Mouse (Mus musculus) liver, postnatal 0 days (tissue): ENCODE measurements around the gene Plekhg1. TPM values are rescaled to one million over a fixed set of nuclear protein-coding genes. Genes with fewer than 3 reads are reported as not detected.
A peak's percentile ranks its signal among the peaks of the same experiment; 100 is the strongest.

Source experiments
- ATAC-seq: fragments of 200-750 bp; cut with Nextera tagmentation; 2 replicates; pipeline ENCODE4 v1.8.0; 2017; ENCODE audit warnings: mild to moderate bottlenecking, moderate library complexity
- DNase-seq: peaks from one replicate; pipeline ENCODE4 v3.0.0-alpha.2; 2016
- H3K27ac ChIP-seq: fragments of 300-500 bp; sonication (generic); 2 replicates; pipeline ENCODE4 v1.5.1; 2014; ENCODE audit warnings: antibody characterized with exemption, moderate library complexity, mild to moderate bottlenecking, low read depth
- H3K27me3 ChIP-seq: fragments of 300-500 bp; sonication (generic); 2 replicates; pipeline ENCODE4 v1.6.1; 2014; ENCODE audit warnings: low read length, control low read depth, mixed read lengths; ENCODE audit not compliant: insufficient read depth
- H3K36me3 ChIP-seq: fragments of 300-500 bp; sonication (generic); replicated peaks from 2 replicates; pipeline ENCODE4 v1.6.1; 2014; ENCODE audit warnings: mild to moderate bottlenecking, control low read depth, low read length, moderate library complexity, mixed read lengths; ENCODE audit not compliant: insufficient read depth
- H3K4me1 ChIP-seq: fragments of 300-500 bp; sonication (generic); 2 replicates; pipeline ENCODE4 v1.6.1; 2014; ENCODE audit warnings: antibody characterized with exemption, mild to moderate bottlenecking, control low read depth; ENCODE audit not compliant: insufficient read depth
- H3K4me2 ChIP-seq: fragments of 300-500 bp; sonication (generic); 2 replicates; pipeline ENCODE4 v1.6.1; 2014; ENCODE audit warnings: low read depth, mild to moderate bottlenecking, low read length, moderate library complexity, mixed read lengths
- H3K4me3 ChIP-seq: fragments of 300-500 bp; sonication (generic); 2 replicates; pipeline ENCODE4 v1.5.1; 2014; ENCODE audit warnings: low read depth, low read length
- H3K9ac ChIP-seq: fragments of 300-500 bp; sonication (generic); replicated peaks from 2 replicates; pipeline ENCODE4 v1.6.1; 2014; ENCODE audit warnings: mild to moderate bottlenecking, moderate library complexity
- H3K9me3 ChIP-seq: fragments of 300-500 bp; sonication (generic); 2 replicates; pipeline ENCODE4 v1.6.1; 2016; ENCODE audit warnings: mild to moderate bottlenecking, control low read depth, low read length, mixed read lengths
- CTCF ChIP-seq: sonication (generic); IDR thresholded peaks from 2 replicates; pipeline ENCODE4 v1.5.1; 2016; ENCODE audit warnings: antibody characterized with exemption, low read depth
- EP300 ChIP-seq: IDR thresholded peaks from 2 replicates; pipeline ENCODE4 v1.6.1; 2016; ENCODE audit warnings: antibody characterized with exemption, low read depth, mild to moderate bottlenecking
- WGBS: fragments of 180-500 bp; shearing (Covaris S2); extraction: QIAGEN DNeasy Blood & Tissue Kit; methylation state at CpG from one replicate; pipeline ENCODE4 v1.1.7; 2014; ENCODE audit not compliant: insufficient replicate concordance; 5-methylcytosine and 5-hydroxymethylcytosine counted together
- polyA plus RNA-seq: library from polyadenylated mRNA; unstranded; fragments of >200 nt; fragmentation: Nextera tagmentation; extraction: Ambion mirVana; gene quantifications from 2 replicates; pipeline ENCODE4 v1.2.1, GENCODE M21; 2015

The Plekhg1 gene
- polyA plus RNA-seq, 1 experiment from 2014 or later: 1.7 TPM

GRCm38 (mm10) chr10:3737034-3737433, 3.1 kb upstream of the Plekhg1 start:
- ATAC-seq (no peak), DNase-seq (no peak)
- Histone ChIP-seq H3K4me3 (no peak overlapping the region), H3K4me2 (no peak overlapping the region), H3K9ac (no peak overlapping the region), H3K36me3 (no peaks in the 10 kb centered on the region), H3K27ac (no peak overlapping the region), H3K4me1 (no peaks in the 10 kb centered on the region), H3K27me3 (no peaks in the 10 kb centered on the region; the same call in 1 of the 2 replicates), H3K9me3 (no peaks in the 10 kb centered on the region)
- TF ChIP-seq EP300: no peak
- no peak for TF ChIP-seq CTCF
- WGBS: 64% methylated on average over 3 of the region's 3 CpGs

- H3K27me3 ChIP-seq: no peaks in the 10 kb centered on the region; the same call in 1 of the 2 replicates
- peak; percentile 42 for DNase-seq
- H3K27ac ChIP-seq: peak overlapping the region; percentile 75
- 1% methylated on average over 35 of the region's 47 CpGs for whole genome bisulfite sequencing
- peak overlapping the region; percentile 62 for H3K4me3 ChIP-seq
- H3K9me3 ChIP-seq: no peaks in the 10 kb centered on the region
- ATAC-seq: peak; percentile 78
- no peaks in the 10 kb centered on the region for H3K36me3 ChIP-seq
- TF ChIP-seq EP300 (no peak), CTCF (peak; percentile 73)
- peak overlapping the region; percentile 90 for H3K4me2 ChIP-seq
- peak overlapping the region; percentile 60 for H3K9ac ChIP-seq
- H3K4me1 ChIP-seq: no peaks in the 10 kb centered on the region
Observed at GRCm38 (mm10) chr10:3740504-3741388, 582 bp downstream of the Plekhg1 start.

- TF ChIP-seq CTCF (no peak), EP300 (no peak)
- ATAC-seq: no peak
- no peaks in the 10 kb centered on the region for H3K9me3 ChIP-seq
- H3K4me1 ChIP-seq: no peaks in the 10 kb centered on the region
- no peak overlapping the region for H3K4me3 ChIP-seq
- no peak overlapping the region for H3K27ac ChIP-seq
- DNase-seq: no peak
- no peaks in the 10 kb centered on the region for H3K36me3 ChIP-seq
- H3K4me2 ChIP-seq: peak overlapping the region; percentile 90; the same call in 1 of the 2 replicates
- H3K9ac ChIP-seq: no peak overlapping the region
- 19% methylated on average over 5 of the region's 5 CpGs for WGBS
- H3K27me3 ChIP-seq: no peaks in the 10 kb centered on the region; the same call in 1 of the 2 replicates
Observed at GRCm38 (mm10) chr10:3741791-3742190, 1.6 kb downstream of the Plekhg1 start.

- H3K27me3 ChIP-seq: no peaks in the 10 kb centered on the region; the same call in 1 of the 2 replicates
- no peaks in the 10 kb centered on the region for H3K9me3 ChIP-seq
- no peak overlapping the region for H3K9ac ChIP-seq
- H3K4me3 ChIP-seq: no peak overlapping the region
- peak overlapping the region; percentile 13; the same call in 1 of the 2 replicates for H3K4me2 ChIP-seq
- no peak overlapping the region for H3K27ac ChIP-seq
- no peaks in the 10 kb centered on the region for H3K4me1 ChIP-seq
- 37% methylated on average over 2 of the region's 2 CpGs for WGBS
- TF ChIP-seq EP300 (no peak), CTCF (no peak)
- H3K36me3 ChIP-seq: no peaks in the 10 kb centered on the region
- ATAC-seq: no peak
- no peak for DNase-seq
Observed at GRCm38 (mm10) chr10:3743069-3743468, 2.9 kb downstream of the Plekhg1 start.

GRCm38 (mm10) chr10:3743826-3744225, 3.7 kb downstream of the Plekhg1 start:
- Histone ChIP-seq H3K4me1 (no peaks in the 10 kb centered on the region), H3K9me3 (no peaks in the 10 kb centered on the region), H3K27me3 (no peaks in the 10 kb centered on the region; the same call in 1 of the 2 replicates), H3K36me3 (no peaks in the 10 kb centered on the region), H3K4me3 (no peak overlapping the region), H3K27ac (no peak overlapping the region), H3K4me2 (no peak overlapping the region), H3K9ac (no peak overlapping the region)
- DNase-seq (no peak), ATAC-seq (no peak)
- 67% methylated on average over 5 of the region's 5 CpGs for WGBS
- TF ChIP-seq CTCF (no peak), EP300 (no peak)

GRCm38 (mm10) chr10:3746794-3747518, 6.8 kb downstream of the Plekhg1 start:
- Histone ChIP-seq H3K4me1 (no peaks in the 10 kb centered on the region), H3K4me2 (no peak overlapping the region), H3K27ac (no peak overlapping the region), H3K4me3 (no peak overlapping the region), H3K9ac (no peak overlapping the region), H3K36me3 (no peaks in the 10 kb centered on the region), H3K9me3 (no peaks in the 10 kb centered on the region), H3K27me3 (no peaks in the 10 kb centered on the region)
- WGBS: 45% methylated on average over 3 of the region's 3 CpGs
- TF ChIP-seq EP300: no peak
- no peak for TF ChIP-seq CTCF
- DNase-seq (no peak), ATAC-seq (no peak)
